Mouse (Mus musculus): ENCODE data around the gene Lrrc19. TPM values are rescaled to one million over a fixed set of nuclear protein-coding genes. Genes with fewer than 3 reads are reported as not detected.
"Not testable (repeated sequence)": the region's sequence is repeated elsewhere in the genome, so short reads cannot be mapped to it uniquely, and the experiment has no call there.

Lrrc19 gene
- 0.03 TPM in 1 of 2 replicates, not detected in the other for polyA plus RNA-seq (2012; rRNA removed)

GRCm38 (mm10) chr4:94649920-94650319, at the start of gene Lrrc19:
TSS of gene Lrrc19 (minus strand) at chr4:94650144.
- Histone ChIP-seq H3K4me1 (ENCODE audit: control insufficient read depth, insufficient read depth, low read length) (no peaks in the 10 kb centered on the region), H3K4me3 (replicated peaks; ENCODE audit: extremely low read depth, low read depth, low read length) (no peak within 1 kb of the TSS)
- no peak for DNase-seq
- TF ChIP-seq POLR2A (IDR thresholded peaks at IDR 0.05; ENCODE audit: borderline replicate concordance, extremely low read depth, low read depth, low read length) (no peak), CTCF (IDR thresholded peaks at IDR 0.05; ENCODE audit: insufficient read depth, low read length) (no peak)
- WGBS = 87% methylated on average over 3 of the region's 3 CpGs

GRCm38 (mm10) chr4:94696368-94696767, 46.4 kb upstream of the Lrrc19 start:
- Histone ChIP-seq H3K4me3 (replicated peaks; ENCODE audit: extremely low read depth, low read depth, low read length) (no peak overlapping the region), H3K4me1 (ENCODE audit: control insufficient read depth, insufficient read depth, low read length) (no peaks in the 10 kb centered on the region; the same call in 1 of the 2 replicates)
- TF ChIP-seq POLR2A (IDR thresholded peaks at IDR 0.05; ENCODE audit: borderline replicate concordance, extremely low read depth, low read depth, low read length) = no peak
- TF ChIP-seq CTCF (IDR thresholded peaks at IDR 0.05; ENCODE audit: insufficient read depth, low read length) = no peak
- WGBS = 51% methylated on average over 3 of the region's 3 CpGs
- DNase-seq = no peak

GRCm38 (mm10) chr4:94692175-94692574, 42.2 kb upstream of the Lrrc19 start:
- no peaks in the 10 kb centered on the region; the same call in 1 of the 2 replicates for H3K4me1 ChIP-seq (ENCODE audit: control insufficient read depth, insufficient read depth, low read length)
- DNase-seq = no peak
- no peak for TF ChIP-seq CTCF (IDR thresholded peaks at IDR 0.05; ENCODE audit: insufficient read depth, low read length)
- TF ChIP-seq POLR2A (IDR thresholded peaks at IDR 0.05; ENCODE audit: borderline replicate concordance, extremely low read depth, low read depth, low read length) = no peak
- no peak overlapping the region for H3K4me3 ChIP-seq (replicated peaks; ENCODE audit: extremely low read depth, low read depth, low read length)
- 56% methylated on average over 2 of the region's 2 CpGs for WGBS

- TF ChIP-seq CTCF (IDR thresholded peaks at IDR 0.05; ENCODE audit: insufficient read depth, low read length) (no peak), POLR2A (IDR thresholded peaks at IDR 0.05; ENCODE audit: borderline replicate concordance, extremely low read depth, low read depth, low read length) (no peak)
- no peak for DNase-seq
- 53% methylated on average over 4 of the region's 4 CpGs for WGBS
- H3K4me3 ChIP-seq (replicated peaks; ENCODE audit: extremely low read depth, low read depth, low read length) = no peak overlapping the region
- no peaks in the 10 kb centered on the region; the same call in 1 of the 2 replicates for H3K4me1 ChIP-seq (ENCODE audit: control insufficient read depth, insufficient read depth, low read length)
Observed at GRCm38 (mm10) chr4:94691078-94691477, 41.1 kb upstream of the Lrrc19 start.

- 92% methylated on average over 2 of the region's 2 CpGs for WGBS
- H3K4me3 ChIP-seq (replicated peaks; ENCODE audit: extremely low read depth, low read depth, low read length); DNase-seq; H3K4me1 ChIP-seq (ENCODE audit: control insufficient read depth, insufficient read depth, low read length): not testable (repeated sequence)
Observed at GRCm38 (mm10) chr4:94689804-94690203, 39.9 kb upstream of the Lrrc19 start.

GRCm38 (mm10) chr4:94683305-94683704, 33.4 kb upstream of the Lrrc19 start:
- no peak for DNase-seq
- Histone ChIP-seq H3K4me1 (ENCODE audit: control insufficient read depth, insufficient read depth, low read length) (peaks cover 4% of the 10 kb centered on the region), H3K4me3 (replicated peaks; ENCODE audit: extremely low read depth, low read depth, low read length) (no peak overlapping the region)
- WGBS = 48% methylated on average over 5 of the region's 5 CpGs
- TF ChIP-seq CTCF (IDR thresholded peaks at IDR 0.05; ENCODE audit: insufficient read depth, low read length) (no peak), POLR2A (IDR thresholded peaks at IDR 0.05; ENCODE audit: borderline replicate concordance, extremely low read depth, low read depth, low read length) (no peak)

- Histone ChIP-seq H3K4me3 (replicated peaks; ENCODE audit: extremely low read depth, low read depth, low read length) (no peak overlapping the region), H3K4me1 (ENCODE audit: control insufficient read depth, insufficient read depth, low read length) (peaks cover 4% of the 10 kb centered on the region)
- 56% methylated on average over 1 of the region's 1 CpGs for WGBS
- DNase-seq = no peak
- TF ChIP-seq CTCF (IDR thresholded peaks at IDR 0.05; ENCODE audit: insufficient read depth, low read length) (no peak), POLR2A (IDR thresholded peaks at IDR 0.05; ENCODE audit: borderline replicate concordance, extremely low read depth, low read depth, low read length) (no peak)
Observed at GRCm38 (mm10) chr4:94682029-94682428, 32.1 kb upstream of the Lrrc19 start.

- Histone ChIP-seq H3K4me3 (replicated peaks; ENCODE audit: extremely low read depth, low read depth, low read length) (no peak overlapping the region), H3K4me1 (ENCODE audit: control insufficient read depth, insufficient read depth, low read length) (peaks cover 4% of the 10 kb centered on the region)
- 89% methylated on average over 2 of the region's 2 CpGs for WGBS
- no peak for DNase-seq
- no peak for TF ChIP-seq POLR2A (IDR thresholded peaks at IDR 0.05; ENCODE audit: borderline replicate concordance, extremely low read depth, low read depth, low read length)
- no peak for TF ChIP-seq CTCF (IDR thresholded peaks at IDR 0.05; ENCODE audit: insufficient read depth, low read length)
Observed at GRCm38 (mm10) chr4:94681181-94681580, 31.2 kb upstream of the Lrrc19 start.

GRCm38 (mm10) chr4:94680662-94681061, 30.7 kb upstream of the Lrrc19 start:
- TF ChIP-seq CTCF (IDR thresholded peaks at IDR 0.05; ENCODE audit: insufficient read depth, low read length) (no peak), POLR2A (IDR thresholded peaks at IDR 0.05; ENCODE audit: borderline replicate concordance, extremely low read depth, low read depth, low read length) (no peak)

GRCm38 (mm10) chr4:94669718-94670117, 19.8 kb upstream of the Lrrc19 start:
- TF ChIP-seq CTCF (IDR thresholded peaks at IDR 0.05; ENCODE audit: insufficient read depth, low read length) (peak; percentile 56; the same call in 1 of the 2 replicates), POLR2A (IDR thresholded peaks at IDR 0.05; ENCODE audit: borderline replicate concordance, extremely low read depth, low read depth, low read length) (no peak)
- Histone ChIP-seq H3K4me3 (replicated peaks; ENCODE audit: extremely low read depth, low read depth, low read length) (no peak overlapping the region), H3K4me1 (ENCODE audit: control insufficient read depth, insufficient read depth, low read length) (no peaks in the 10 kb centered on the region)
- WGBS = 25% methylated on average over 1 of the region's 1 CpGs
- DNase-seq = no peak

More at GRCm38 (mm10) chr4:94680662-94681061, 30.7 kb upstream of the Lrrc19 start:
- Histone ChIP-seq H3K4me1 (ENCODE audit: control insufficient read depth, insufficient read depth, low read length) (peaks cover 4% of the 10 kb centered on the region), H3K4me3 (replicated peaks; ENCODE audit: extremely low read depth, low read depth, low read length) (no peak overlapping the region)
- DNase-seq = no peak
- WGBS = 73% methylated on average over 2 of the region's 2 CpGs

- not testable (repeated sequence) for H3K4me1 ChIP-seq (ENCODE audit: control insufficient read depth, insufficient read depth, low read length); DNase-seq; H3K4me3 ChIP-seq (replicated peaks; ENCODE audit: extremely low read depth, low read depth, low read length)
- WGBS = 91% methylated on average over 5 of the region's 5 CpGs
Observed at GRCm38 (mm10) chr4:94650426-94651175, 657 bp upstream of the Lrrc19 start.
